Mouse (Mus musculus) liver, postnatal 0 days (tissue): ENCODE data around the gene Entpd7.

ENCODE experiments used
- CTCF ChIP-seq: sonication (generic); IDR thresholded peaks from 2 replicates; pipeline ENCODE4 v1.5.1; 2016; ENCODE audit warnings: antibody characterized with exemption, low read depth
- EP300 ChIP-seq: IDR thresholded peaks from 2 replicates; pipeline ENCODE4 v1.6.1; 2016; ENCODE audit warnings: antibody characterized with exemption, low read depth, mild to moderate bottlenecking

GRCm38 (mm10) chr19:43711971-43712370 is 22.5 kb downstream of the Entpd7 start:
- TF ChIP-seq CTCF (no peak), EP300 (no peak)
